Mouse (Mus musculus) kidney, adult 9 months (tissue): ENCODE data around the gene Cdc42.

ENCODE experiments used
- DNase-seq: peaks from one replicate; pipeline ENCODE4 v3.0.0; 2022

Cdc42 gene

GRCm38 (mm10) chr4:137357517-137358254, at the start of gene Cdc42:
Gene Cdc42 (minus strand): TSS chr4:137357720.
- DNase-seq, result peak; percentile 98

- no peak for DNase-seq
These were observed 48.1 kb upstream of the Cdc42 start for GRCm38 (mm10) chr4:137405571-137405970.

- DNase-seq, result no peak
These were observed 39.4 kb upstream of the Cdc42 start for GRCm38 (mm10) chr4:137396641-137397525.

DNA sequence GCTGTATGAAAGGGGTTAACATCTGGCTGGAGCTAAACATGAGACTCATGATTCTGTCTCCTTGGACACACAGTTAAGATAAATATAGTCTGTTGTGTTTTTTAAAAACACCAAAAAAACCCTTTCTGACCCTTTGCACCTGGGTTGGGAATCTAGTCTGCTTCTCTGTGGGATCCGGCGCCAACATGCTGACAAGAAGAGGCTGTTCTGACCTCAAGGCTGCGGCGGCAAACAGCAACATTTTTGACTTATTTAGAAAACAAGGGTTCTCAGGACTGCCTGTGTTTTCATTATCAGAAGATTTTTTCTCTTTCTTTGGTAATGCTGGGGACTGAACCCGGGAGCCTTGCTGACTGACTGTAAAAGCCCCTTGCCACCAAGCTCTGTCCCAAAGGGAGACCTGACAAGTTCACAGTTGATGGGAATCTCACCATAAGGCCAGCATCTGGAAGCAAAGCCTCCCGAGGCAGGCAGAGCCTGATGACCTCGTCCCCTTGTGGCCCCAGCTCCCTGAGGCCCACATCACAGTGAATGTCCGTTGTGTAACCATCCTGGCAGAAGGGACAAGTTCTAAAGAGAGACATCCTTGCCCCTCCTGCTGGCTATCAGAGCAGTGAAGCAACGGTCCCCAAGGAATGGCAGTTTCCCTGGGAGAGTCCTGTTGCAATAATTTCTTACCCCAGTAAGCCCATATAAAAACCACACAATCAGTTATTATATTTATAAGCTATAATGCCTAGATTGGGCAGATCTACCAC, 36.0 kb upstream of the Cdc42 start:
- no peak for DNase-seq

DNA sequence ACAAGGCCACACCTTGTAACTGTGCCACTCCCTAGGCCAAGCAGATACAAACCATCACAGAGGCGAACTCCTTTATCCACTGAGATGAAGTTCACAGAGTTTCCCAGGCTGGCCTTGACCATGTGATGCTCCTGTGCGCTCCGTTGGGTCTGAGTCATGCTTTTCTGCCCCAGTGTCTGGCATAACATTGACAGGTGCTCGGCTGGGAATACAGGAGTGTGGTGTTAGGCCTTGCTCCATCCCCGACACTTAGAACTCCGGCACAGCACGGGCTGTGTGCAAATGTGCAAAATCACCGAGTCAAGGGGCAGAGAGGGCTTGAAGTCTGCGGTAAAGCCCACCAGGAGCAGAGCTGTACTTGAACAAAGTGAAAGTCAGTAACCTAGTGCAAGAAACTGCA, 35.4 kb upstream of the Cdc42 start:
- no peak for DNase-seq

DNA sequence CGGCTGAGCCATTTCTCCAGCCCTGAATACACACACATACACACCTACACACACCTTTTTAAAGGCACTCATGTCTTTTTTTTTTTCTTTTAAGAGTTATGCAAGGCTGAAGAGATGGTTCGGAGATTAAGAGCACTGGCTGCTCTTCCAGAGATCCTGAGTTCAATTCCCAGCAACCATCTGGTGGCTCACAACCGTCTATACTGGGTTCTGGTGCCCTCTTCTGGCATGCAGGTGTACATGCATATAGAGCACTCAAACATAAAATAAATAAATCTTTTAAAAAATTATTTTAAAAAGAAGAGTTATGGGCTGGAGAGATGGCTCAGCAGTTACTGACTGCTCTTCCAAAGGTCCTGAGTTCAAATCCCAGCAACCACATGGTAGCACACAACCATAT, 33.8 kb upstream of the Cdc42 start:
- no peak for DNase-seq

DNA sequence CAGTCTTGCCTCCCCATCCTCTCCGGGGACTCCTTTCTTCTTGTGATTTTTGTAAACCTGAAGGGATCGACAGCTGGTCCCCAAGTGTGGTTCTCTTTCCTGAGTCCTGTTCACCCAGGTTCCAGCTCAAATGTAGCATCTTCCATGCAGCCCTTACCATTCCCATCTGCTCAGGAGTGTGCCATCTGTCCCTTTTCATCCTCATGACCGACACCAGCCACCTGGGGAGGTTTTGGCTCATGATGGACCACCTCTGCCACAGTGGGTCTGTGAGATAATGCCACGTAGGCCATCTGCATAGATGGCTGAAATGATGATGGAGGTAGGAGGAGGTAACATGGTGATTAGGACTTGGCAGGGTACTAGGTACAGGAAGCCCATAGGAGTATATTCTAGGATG, 32.7 kb upstream of the Cdc42 start:
- no peak for DNase-seq

GRCm38 (mm10) chr4:137388983-137389382, 31.5 kb upstream of the Cdc42 start:
- peak; percentile 83 for DNase-seq

GRCm38 (mm10) chr4:137388059-137388794, 30.7 kb upstream of the Cdc42 start:
- DNase-seq, result peak; percentile 90

DNA sequence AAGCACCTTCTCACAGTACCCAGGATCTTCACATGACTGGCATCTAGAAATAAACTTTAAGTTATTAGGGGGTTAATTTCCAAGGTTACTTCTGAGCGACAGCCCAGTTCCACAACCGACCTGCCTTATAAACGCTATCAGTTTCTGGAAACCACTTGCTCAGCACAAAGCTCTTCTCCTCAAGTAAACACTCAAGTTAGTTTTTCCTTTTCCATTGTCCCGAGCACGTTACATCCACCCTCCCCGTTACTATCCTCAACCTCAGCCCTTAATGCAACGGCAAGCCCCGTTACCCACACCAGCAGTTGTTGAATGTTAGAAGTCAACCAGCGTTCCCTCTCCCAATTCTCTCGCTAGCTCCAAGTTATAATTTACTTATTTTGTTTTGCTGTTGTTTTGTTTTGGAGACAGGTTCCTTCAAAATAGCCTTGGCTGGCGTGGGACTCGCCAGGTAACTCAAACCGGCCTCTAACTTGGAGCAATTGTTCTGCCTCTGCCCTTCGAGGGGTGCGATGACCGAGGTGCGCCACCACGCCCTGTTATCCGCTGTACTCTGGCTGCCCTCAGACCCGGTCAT, 30.1 kb upstream of the Cdc42 start:
- DNase-seq, result no peak

DNA sequence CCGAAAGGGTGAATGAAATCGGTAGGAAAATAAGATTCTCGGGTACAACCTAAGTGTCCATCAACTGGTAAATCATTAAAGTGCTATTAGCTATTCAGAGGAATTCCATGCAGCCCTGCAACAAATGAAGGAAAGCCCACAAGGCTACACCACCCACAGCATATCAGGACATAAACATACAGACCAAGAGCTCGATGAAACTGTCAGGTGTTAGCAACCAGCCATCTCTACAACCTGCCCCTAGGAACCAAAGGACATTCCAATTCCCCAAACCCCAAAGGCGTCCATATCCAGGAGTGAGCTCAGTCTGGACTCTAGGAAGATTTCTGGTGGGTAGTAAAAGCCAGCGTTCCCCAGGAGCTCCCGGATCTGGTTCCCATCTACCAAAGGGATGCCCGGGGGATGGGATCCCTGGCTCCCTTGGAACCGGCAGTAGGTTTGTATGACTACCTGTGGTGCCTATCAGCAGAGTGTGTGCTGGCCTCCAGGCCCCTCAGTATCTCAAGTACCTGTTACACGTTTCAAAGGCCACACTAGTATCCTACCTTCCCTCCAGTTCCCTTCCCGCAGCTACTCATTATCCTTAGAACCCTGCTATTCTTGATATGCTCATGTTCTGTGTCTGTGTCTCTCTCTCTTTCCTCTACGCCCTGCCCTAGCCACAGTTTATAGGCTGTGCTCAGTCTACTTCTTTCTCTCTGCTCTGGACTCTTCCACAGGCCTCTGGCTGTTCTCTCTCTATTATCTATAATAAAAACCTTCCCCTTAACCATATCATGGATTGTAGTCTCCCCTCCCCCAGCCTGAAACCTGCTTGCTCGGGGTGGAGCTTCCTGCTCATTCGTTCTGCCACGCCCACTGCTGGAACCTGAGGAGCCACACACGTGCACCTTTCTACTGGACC, 23.4 kb upstream of the Cdc42 start:
- DNase-seq, result no peak

DNA sequence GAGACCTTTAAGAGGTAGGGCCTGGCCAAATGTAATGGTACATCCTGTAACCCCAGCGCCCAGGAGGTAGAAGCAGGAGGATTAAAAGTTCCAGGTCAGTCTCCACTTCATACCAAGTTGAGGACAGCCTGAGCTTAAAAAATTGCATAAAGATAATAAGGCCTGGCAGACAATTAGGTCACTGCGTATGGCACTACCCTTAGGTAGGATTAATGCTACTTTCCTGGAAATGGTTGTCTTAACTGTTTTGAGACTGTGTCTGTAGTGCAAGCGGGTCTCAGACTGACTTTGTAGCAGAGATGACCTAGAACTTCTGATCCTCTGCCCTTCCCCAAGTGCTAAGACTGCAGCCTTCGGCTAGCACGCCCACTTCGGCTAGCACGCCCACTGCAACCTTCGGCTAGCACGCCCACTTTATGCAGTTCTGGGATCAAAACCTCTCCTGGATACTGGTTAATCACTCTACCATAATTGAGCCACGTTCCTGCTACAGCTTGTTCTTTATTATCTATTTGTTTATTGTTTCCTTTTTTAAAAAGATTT, 22.3 kb upstream of the Cdc42 start:
- no peak for DNase-seq

- DNase-seq, result no peak
These were observed 21.6 kb upstream of the Cdc42 start for GRCm38 (mm10) chr4:137379085-137379484.

GRCm38 (mm10) chr4:137377526-137378304, 20.2 kb upstream of the Cdc42 start:
- DNase-seq, result no peak

DNA sequence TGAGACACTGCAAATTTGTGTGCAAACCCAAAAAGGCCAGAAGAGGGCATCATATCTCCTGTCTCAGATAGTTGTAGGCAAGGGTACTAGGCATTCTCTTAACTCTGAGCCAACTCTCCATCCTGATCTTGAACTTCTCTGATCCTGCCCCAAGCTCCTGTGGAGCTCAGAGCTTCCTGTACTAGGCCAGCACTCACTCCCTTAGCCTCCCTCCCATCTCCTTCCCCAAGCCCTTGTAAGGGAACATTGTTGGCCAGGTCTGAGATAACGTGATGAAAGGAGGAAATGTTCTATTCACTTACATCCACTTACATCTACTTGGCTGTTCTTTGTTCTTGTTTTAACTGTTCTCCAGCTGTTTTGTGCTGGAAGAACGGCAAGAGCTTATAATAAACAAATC, 19.3 kb upstream of the Cdc42 start:
- no peak for DNase-seq

GRCm38 (mm10) chr4:137375314-137376278, 18.1 kb upstream of the Cdc42 start:
- no peak for DNase-seq

DNA sequence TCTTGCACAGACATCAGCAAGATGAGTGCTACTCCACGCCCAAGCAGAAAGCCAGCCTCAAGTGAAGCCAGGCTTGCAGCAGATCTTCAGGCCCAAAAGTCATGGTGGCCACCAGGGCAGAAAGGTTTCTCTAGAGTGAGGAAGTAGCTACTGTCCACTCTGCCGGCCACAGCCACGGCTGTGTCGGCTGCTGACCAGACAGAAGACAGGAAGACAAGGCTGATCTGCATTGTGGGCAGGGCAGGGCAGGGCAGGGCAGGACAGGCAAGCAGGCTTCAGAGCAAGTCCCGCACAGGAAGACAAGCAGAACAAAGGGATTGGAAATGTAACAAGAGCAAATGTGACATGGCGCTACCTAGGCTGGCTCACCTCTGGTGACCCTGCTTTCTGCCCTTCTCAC, 16.2 kb upstream of the Cdc42 start:
- DNase-seq, result no peak

DNA sequence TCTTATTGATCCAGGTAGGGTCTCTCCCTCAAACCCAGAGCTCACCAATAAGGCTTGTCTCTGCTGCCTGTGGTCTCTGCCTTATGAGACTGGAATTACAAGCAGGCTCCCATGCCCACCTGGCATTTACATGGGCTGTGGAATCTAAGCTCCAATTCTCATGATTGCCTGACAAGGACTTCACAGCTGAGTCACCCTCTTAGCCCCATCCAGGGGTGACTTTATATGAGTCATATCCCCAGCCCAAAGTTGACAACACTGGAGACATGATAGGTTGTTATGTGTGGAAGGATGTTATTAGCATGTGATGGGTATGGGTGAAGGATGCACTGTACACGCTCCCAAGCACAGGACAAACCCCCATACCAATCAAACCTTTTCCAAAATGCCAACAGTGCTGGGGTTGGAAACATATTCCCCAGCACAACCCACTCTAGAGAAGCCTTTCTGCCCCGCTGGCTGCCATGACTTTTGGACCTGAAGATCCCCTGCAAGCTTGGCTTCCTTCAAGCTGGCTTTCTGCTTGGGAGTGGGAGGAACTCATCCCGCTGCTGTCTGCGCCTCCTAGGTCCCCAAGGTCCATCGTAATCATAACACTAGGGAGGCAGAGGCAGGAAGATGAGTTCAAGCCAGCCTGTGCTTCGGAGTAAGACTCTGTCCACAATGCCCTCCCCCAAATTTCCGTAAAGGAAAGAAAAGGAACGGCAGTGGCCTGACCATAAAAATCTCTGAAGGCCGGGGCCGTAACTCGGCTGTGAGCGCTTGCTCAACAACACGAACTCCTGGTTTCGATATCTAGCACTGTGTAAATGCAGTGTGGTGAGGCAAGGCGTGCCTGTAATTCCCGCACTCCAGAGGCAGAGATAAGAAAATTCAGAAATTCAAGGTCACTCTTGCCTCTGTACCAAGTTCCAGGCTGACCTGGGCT, 14.3 kb upstream of the Cdc42 start:
- no peak for DNase-seq
